In genomic region chr2:71980771-71981342, GRCm38 (mm10) we compare ENCODE assay signal across 9 mouse cellular contexts. TPM values are rescaled to one million over a fixed set of nuclear protein-coding genes. Genes with fewer than 3 reads are reported as not detected.
DNase-seq lines count a peak whose midpoint lies in the region; ATAC-seq and TF ChIP-seq lines count a peak whose summit lies in the region.
"Had no signal": no experiment of that assay in that cellular context is flagged by ENCODE, and none has a peak within 500 bp of the region (broad histone marks: within the 10 kb centered on the region; RNA-seq: fewer than 3 reads in every experiment).

Gene Rapgef4, plus strand, starts transcription at chr2:71981240.

- DNase-seq in layer of hippocampus, adult 2 months (ENCODE audit: low spot score in 2 of 2), result no peak
- DNase-seq in layer of hippocampus, adult 11-12 months (ENCODE audit: low spot score), result no peak
- peak; percentile 64 for DNase-seq in adrenal gland, adult 2 months
- peak; percentile 21 for DNase-seq in embryo, embryonic 10.5 days (ENCODE audit: low spot score)
- DNase-seq in heart, postnatal 0 days (ENCODE audit: low spot score), result no peak
- DNase-seq in limb, embryonic 10.5 days (ENCODE audit: low spot score), result no peak
- DNase-seq in retina, embryonic 14.5 days (ENCODE audit: low spot score), result peak; percentile 36
- no peak for DNase-seq in spleen, postnatal 10 days (ENCODE audit: low spot score in 2 of 2)

- ATAC-seq in heart, postnatal 0 days (ENCODE audit: insufficient read depth, low read depth), result peak; percentile 70

- peak within 1 kb of the TSS; percentile 58 for H3K9ac ChIP-seq in heart, postnatal 0 days (replicated peaks; ENCODE audit: low read depth, low read length)

- H3K36me3 ChIP-seq in heart, postnatal 0 days (replicated peaks; ENCODE audit: control insufficient read depth, insufficient read depth, low read length), result no peaks in the 10 kb centered on the region
- no peaks in the 10 kb centered on the region for H3K36me3 ChIP-seq in limb, embryonic 10.5 days

- TF ChIP-seq EP300 in heart, postnatal 0 days (IDR thresholded peaks at IDR 0.05; ENCODE audit: low read depth), result no peak

- 2% methylated on average over 43 of the region's 52 CpGs for WGBS in heart, postnatal 0 days
- 3% methylated on average over 40 of the region's 52 CpGs for WGBS in limb, embryonic 10.5 days

- no peaks in the 10 kb centered on the region for H3K9me3 ChIP-seq in heart, postnatal 0 days (replicated peaks; ENCODE audit: control insufficient read depth, low read length)
- no peaks in the 10 kb centered on the region for H3K9me3 ChIP-seq in limb, embryonic 10.5 days (replicated peaks)

- H3K4me1 ChIP-seq in heart, postnatal 0 days (ENCODE audit: control insufficient read depth, insufficient read depth), result peaks cover 5% of the 10 kb centered on the region; the same call in 1 of the 2 replicates
- peaks cover 10% of the 10 kb centered on the region for H3K4me1 ChIP-seq in limb, embryonic 10.5 days

- peak within 1 kb of the TSS; percentile 95 for H3K27ac ChIP-seq in layer of hippocampus, adult 2 months
- H3K27ac ChIP-seq in heart, postnatal 0 days (ENCODE audit: low read depth), result no peak within 1 kb of the TSS
- no peak within 1 kb of the TSS; the same call in 1 of the 2 replicates for H3K27ac ChIP-seq in limb, embryonic 10.5 days

- TF ChIP-seq CTCF in layer of hippocampus, adult 2 months (conservative IDR thresholded peaks at IDR 0.05), result no peak
- no peak for TF ChIP-seq CTCF in heart, postnatal 0 days (IDR thresholded peaks at IDR 0.05; ENCODE audit: low read depth)

- H3K4me3 ChIP-seq in layer of hippocampus, adult 2 months, result peak within 1 kb of the TSS; percentile 70
- H3K4me3 ChIP-seq in heart, postnatal 0 days (ENCODE audit: low read depth, low read length), result peak within 1 kb of the TSS; percentile 53
- H3K4me3 ChIP-seq in limb, embryonic 10.5 days, result peak within 1 kb of the TSS; percentile 61
- H3K4me3 ChIP-seq: myocyte had no signal

- H3K27me3 ChIP-seq in heart, postnatal 0 days (ENCODE audit: control insufficient read depth, insufficient read depth, low read length), result peaks cover 11% of the 10 kb centered on the region; the same call in 1 of the 2 replicates
- H3K27me3 ChIP-seq in limb, embryonic 10.5 days (ENCODE audit: low read depth, poor library complexity, severe bottlenecking), result peaks cover 50% of the 10 kb centered on the region

- peak within 1 kb of the TSS; percentile 92 for H3K4me2 ChIP-seq in heart, postnatal 0 days (ENCODE audit: low read depth, low read length)

RNA-seq across cellular contexts. Expression of gene Rapgef4, which starts in this region (rescaled TPM):
- total RNA-seq in layer of hippocampus, adult 2 months (2021), result 100 to 1,000 TPM; 381 TPM
- total RNA-seq in adrenal gland, adult 2 months (2021), result 100 to 1,000 TPM; 109 to 271 TPM
- 81.1 and 137 TPM in 2 replicates for polyA plus RNA-seq in adrenal gland, adult 2 months (2012; rRNA removed)
- 5.5 and 11.9 TPM in 2 replicates for total RNA-seq in heart, postnatal 0 days (2014; rRNA removed; ENCODE audit: low replicate concordance)
- 5.1 and 5.3 TPM in 2 replicates for polyA plus RNA-seq in heart, postnatal 0 days (2015; fragmentation: Nextera tagmentation; extraction: Ambion mirVana)
- 1.6 TPM in 2 replicates for polyA plus RNA-seq in limb, embryonic 10.5 days (2016; fragmentation: Nextera tagmentation; extraction: Ambion mirVana)

Comparison
In these comparisons a context has a peak if more than half of its experiments do, and no peak if none do; other contexts are left out.
1. RNA of gene Rapgef4 (polyA plus RNA-seq): 81.1 to 137 TPM in adrenal gland, adult 2 months; 5.1 to 5.3 TPM in heart, postnatal 0 days and 1.6 TPM in limb, embryonic 10.5 days; every median in the first group is over 10 times any median in the second.
2. DNase-seq: peak in adrenal gland, adult 2 months (single experiment), embryo, embryonic 10.5 days (single experiment) and retina, embryonic 14.5 days (single experiment); none in layer of hippocampus, adult 2 months (0 of 2), layer of hippocampus, adult 11-12 months (single experiment), heart, postnatal 0 days (single experiment), limb, embryonic 10.5 days (single experiment) and spleen, postnatal 10 days (0 of 2).
3. Peak in every context shown above with its lines, with median percentiles within 50 percentile points of each other: H3K4me3 ChIP-seq.